Mouse (Mus musculus) olfactory bulb, adult 2 months (tissue): ENCODE results near the gene AL732309.1.

Experiments
- CTCF ChIP-seq: fragments of 200-500 bp; IDR thresholded peaks from 2 replicates; pipeline ENCODE4 v1.5.1; 2012; ENCODE audit warnings: low read depth, mild to moderate bottlenecking, low read length, moderate library complexity; ENCODE audit not compliant: insufficient read depth
- POLR2A ChIP-seq: fragments of 200-500 bp; IDR thresholded peaks from 2 replicates; pipeline ENCODE4 v1.6.1; 2012; ENCODE audit warnings: mild to moderate bottlenecking, low read depth, low read length, moderate library complexity; ENCODE audit not compliant: insufficient read depth

- TF ChIP-seq CTCF (no peak), POLR2A (no peak)
These were observed 36.0 kb downstream of the AL732309.1 start for GRCm38 (mm10) chr2:25210686-25211085.
